Mouse (Mus musculus) kidney, adult 18-20 months (tissue): ENCODE results near the gene Coro2b.

Experiments used
- DNase-seq: peaks from one replicate; pipeline ENCODE4 v3.0.0; 2021

Coro2b gene

GRCm38 (mm10) chr9:62381402-62381913 is 155.4 kb downstream of the Coro2b start:
- DNase-seq = no peak

- DNase-seq = no peak
Observed at GRCm38 (mm10) chr9:62380351-62380750, 156.5 kb downstream of the Coro2b start.

DNA sequence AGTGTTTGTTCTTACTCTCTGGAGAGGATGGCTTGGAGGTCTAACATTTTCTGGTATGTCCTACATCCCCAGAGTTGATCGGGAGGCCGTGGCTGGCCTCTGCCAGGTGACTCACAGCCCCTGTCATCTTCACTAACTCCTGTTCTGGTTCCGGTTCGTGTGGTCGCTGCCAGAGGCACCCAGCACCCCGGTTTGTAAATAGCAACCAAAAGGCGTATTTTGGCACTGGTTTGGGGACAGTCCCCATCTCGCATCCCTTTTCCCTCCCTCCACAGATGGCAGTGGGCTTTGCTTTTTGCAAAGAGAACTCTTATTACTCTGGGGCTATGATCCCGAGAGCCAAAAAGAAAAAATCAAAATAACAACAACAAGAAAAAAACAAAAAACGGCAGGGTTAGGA is 158.9 kb downstream of the Coro2b start:
- DNase-seq = no peak

DNA sequence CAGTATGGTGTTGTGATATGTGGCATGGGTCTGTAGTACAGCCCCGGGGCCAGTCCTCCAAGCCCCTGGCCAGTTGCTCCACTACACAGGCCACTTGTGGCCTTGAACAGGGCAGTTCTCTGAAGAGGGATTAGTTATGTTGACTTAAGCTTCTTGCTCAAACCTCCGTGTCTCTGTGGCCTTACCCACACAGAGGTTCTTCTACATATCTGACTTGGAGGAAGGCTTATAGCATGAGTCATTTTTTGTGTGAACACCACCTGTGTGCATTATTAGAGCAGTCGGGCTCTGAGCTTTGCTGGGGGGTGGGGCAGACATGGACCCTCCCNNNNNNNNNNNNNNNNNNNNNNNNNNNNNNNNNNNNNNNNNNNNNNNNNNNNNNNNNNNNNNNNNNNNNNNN is 162.6 kb downstream of the Coro2b start:
- DNase-seq = no peak

DNA sequence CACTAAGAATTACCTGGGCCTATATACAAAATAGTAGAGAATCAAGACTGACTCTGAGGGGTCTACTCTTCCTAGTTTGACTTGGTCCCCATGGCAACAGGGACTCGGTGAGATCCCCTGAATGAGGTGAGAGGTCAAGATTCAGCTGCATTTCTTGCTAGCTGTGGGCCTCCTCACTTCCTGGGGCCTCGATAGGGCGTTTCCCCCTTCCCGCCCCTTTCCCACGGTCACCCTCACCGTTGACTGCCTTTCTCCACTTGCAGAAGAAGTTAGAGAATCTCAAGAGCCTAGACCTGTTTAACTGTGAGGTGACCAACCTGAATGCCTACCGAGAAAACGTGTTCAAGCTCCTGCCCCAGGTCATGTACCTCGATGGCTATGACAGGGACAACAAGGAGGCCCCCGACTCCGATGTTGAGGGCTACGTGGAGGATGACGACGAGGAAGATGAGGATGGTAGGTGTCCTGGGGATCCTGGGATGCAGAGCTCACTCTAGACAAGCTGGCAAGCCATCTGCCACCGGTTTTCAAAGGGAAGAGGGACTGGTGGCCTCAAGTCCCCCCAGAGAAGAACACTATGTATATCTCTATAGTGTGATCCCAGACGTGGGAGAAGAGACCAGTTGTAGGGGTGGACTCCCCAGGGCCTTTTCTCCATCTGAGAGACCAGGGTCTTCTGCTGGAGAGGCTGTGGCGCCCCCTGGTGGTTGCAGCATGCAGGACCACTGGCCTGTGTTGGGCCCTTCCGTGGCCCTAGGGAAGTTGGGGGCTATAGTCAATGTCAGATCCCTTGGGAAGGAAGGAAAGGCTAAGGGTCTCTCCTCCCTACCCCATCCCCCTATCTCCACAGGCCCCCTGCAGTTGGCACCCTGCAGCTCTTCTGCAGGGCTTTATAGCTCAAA is 163.4 kb downstream of the Coro2b start:
- DNase-seq = peak; percentile 79

- no peak for DNase-seq
Observed at GRCm38 (mm10) chr9:62372556-62373221, 164.2 kb downstream of the Coro2b start.

- DNase-seq = no peak
Observed at GRCm38 (mm10) chr9:62371745-62372555, 164.9 kb downstream of the Coro2b start.

- no peak for DNase-seq
Observed at GRCm38 (mm10) chr9:62370648-62371280, 166.1 kb downstream of the Coro2b start.

DNA sequence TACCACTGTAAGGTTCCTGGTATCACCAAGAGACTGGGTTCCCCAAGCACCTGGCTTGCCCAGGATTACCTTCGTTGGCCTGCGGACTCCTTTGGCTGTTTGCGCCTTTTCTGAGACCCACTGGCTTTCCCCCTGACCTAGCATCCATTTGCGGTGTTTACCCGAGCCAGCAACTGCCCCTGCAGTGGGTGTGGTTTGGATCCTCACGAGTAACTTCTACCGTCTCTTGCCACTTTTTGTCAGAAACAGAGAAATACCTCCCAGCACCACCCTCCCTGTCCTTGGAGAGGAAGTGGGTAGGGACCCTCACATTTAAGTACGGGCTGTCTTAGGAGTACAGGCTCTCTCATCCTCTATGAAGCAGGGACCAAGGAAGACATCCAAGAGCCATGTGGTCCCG is 166.7 kb downstream of the Coro2b start:
- DNase-seq = no peak
